Mouse (Mus musculus) neural tube, embryonic 14.5 days (tissue): ENCODE results near the gene Gramd2. TPM values are rescaled to one million over a fixed set of nuclear protein-coding genes. Genes with fewer than 3 reads are reported as not detected.
"Not testable (repeated sequence)": the region's sequence is repeated elsewhere in the genome, so short reads cannot be mapped to it uniquely, and the experiment has no call there.

Source experiments
- ATAC-seq: fragments of 200-750 bp; cut with Nextera tagmentation; 2 replicates; pipeline ENCODE4 v1.8.0; 2017; ENCODE audit warnings: low read depth, mild to moderate bottlenecking, moderate TSS enrichment, moderate library complexity
- H3K27ac ChIP-seq: fragments of 300-500 bp; sonication (generic); 2 replicates; pipeline ENCODE4 v1.5.1; 2014; ENCODE audit warnings: low read depth, mild to moderate bottlenecking, control low read depth, low read length, moderate library complexity, mixed read lengths
- H3K27me3 ChIP-seq: fragments of 300-500 bp; sonication (generic); 2 replicates; pipeline ENCODE4 v1.6.1; 2014; ENCODE audit warnings: low read length; ENCODE audit not compliant: control insufficient read depth, insufficient read depth
- H3K36me3 ChIP-seq: fragments of 300-500 bp; sonication (generic); 2 replicates; pipeline ENCODE4 v1.6.1; 2014; ENCODE audit warnings: low read length, mixed read lengths; ENCODE audit not compliant: control insufficient read depth, insufficient read depth
- H3K4me1 ChIP-seq: fragments of 300-500 bp; sonication (generic); 2 replicates; pipeline ENCODE4 v1.6.1; 2014; ENCODE audit warnings: low read length; ENCODE audit not compliant: control insufficient read depth, insufficient read depth
- H3K4me2 ChIP-seq: fragments of 300-500 bp; sonication (generic); 2 replicates; pipeline ENCODE4 v1.6.1; 2014; ENCODE audit warnings: mild to moderate bottlenecking, low read depth, low read length, control low read depth
- H3K4me3 ChIP-seq: fragments of 300-500 bp; sonication (generic); 2 replicates; pipeline ENCODE4 v1.5.1; 2014; ENCODE audit warnings: low read depth, low read length, control low read depth, mixed read lengths
- H3K9ac ChIP-seq: fragments of 300-500 bp; sonication (generic); replicated peaks from 2 replicates; pipeline ENCODE4 v1.6.1; 2014; ENCODE audit warnings: low read depth, mild to moderate bottlenecking, control low read depth, low read length, mixed read lengths
- H3K9me3 ChIP-seq: fragments of 300-500 bp; sonication (generic); 2 replicates; pipeline ENCODE4 v1.6.1; 2016; ENCODE audit warnings: low read length; ENCODE audit not compliant: control insufficient read depth
- WGBS: fragments of 180-500 bp; shearing (Covaris S2); extraction: QIAGEN DNeasy Blood & Tissue Kit; methylation state at CpG from one replicate; pipeline ENCODE4 v1.1.7; 2014; 5-methylcytosine and 5-hydroxymethylcytosine counted together
- polyA plus RNA-seq: library from polyadenylated mRNA; unstranded; fragments of >200 nt; fragmentation: Nextera tagmentation; extraction: Ambion mirVana; gene quantifications from 2 replicates; pipeline ENCODE4 v1.2.1, GENCODE M21; 2014

Gene Gramd2
- polyA plus RNA-seq, 1 experiment from 2014 or later = 6.0 TPM

DNA sequence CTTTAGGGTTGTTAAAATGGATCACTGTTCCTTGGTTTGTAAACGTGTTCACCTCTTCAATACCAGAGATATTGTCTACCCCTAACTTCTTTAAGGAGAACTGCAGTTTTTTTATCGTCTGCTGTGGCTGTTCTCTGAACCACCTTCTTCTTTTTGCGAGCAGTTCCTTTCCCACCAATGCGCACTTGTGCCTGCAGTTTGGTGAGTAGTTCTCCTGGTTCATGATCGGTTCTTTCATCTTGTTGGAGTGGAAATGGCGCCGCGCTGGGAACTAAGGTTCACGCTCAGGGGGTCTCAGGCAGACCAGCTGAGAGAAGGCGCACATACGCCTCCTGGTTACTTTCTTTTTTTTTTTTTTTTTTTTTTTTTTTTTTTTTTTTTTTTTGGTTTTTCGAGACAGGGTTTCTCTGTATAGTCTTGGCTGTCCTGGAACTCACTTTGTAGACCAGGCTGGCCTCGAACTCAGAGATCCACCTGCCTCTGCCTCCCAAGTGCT is 87.1 kb downstream of the Gramd2 start:
- H3K9me3 ChIP-seq, H3K27me3 ChIP-seq, H3K9ac ChIP-seq, H3K4me1 ChIP-seq, H3K4me3 ChIP-seq, H3K36me3 ChIP-seq, H3K27ac ChIP-seq, ATAC-seq, H3K4me2 ChIP-seq: not testable (repeated sequence)
- 93% methylated on average over 11 of the region's 13 CpGs for WGBS

Other genes starting within 250 kb of the Gramd2 start
- 17.7 and 20.0 TPM in 2 replicates for gene Arih1, start 193.5 kb upstream of the Gramd2 start, polyA plus RNA-seq
- gene Hexa, start 140.6 kb upstream of the Gramd2 start, polyA plus RNA-seq = 49.0 and 63.3 TPM in 2 replicates
- 0.68 and 0.94 TPM in 2 replicates for gene Tmem202, start 140.3 kb upstream of the Gramd2 start, polyA plus RNA-seq
- gene Celf6, start 102.2 kb upstream of the Gramd2 start, polyA plus RNA-seq = 28.8 and 34.8 TPM in 2 replicates
- gene Parp6, start 62.9 kb upstream of the Gramd2 start, polyA plus RNA-seq = 246 and 258 TPM in 2 replicates
- gene Pkm, start 23.8 kb upstream of the Gramd2 start, polyA plus RNA-seq = 834 and 964 TPM in 2 replicates
- 13.3 and 13.5 TPM in 2 replicates for gene Senp8, start 70.6 kb downstream of the Gramd2 start, polyA plus RNA-seq
- gene Myo9a, start 70.8 kb downstream of the Gramd2 start, polyA plus RNA-seq = 37.9 and 38.9 TPM in 2 replicates